Mouse (Mus musculus) MEL (cell line): ENCODE results near the gene Sqor. TPM values are rescaled to one million over a fixed set of nuclear protein-coding genes. Genes with fewer than 3 reads are reported as not detected.

Source experiments
- DNase-seq: peaks from one replicate; pipeline ENCODE4 v3.0.0; 2011; ENCODE audit warnings: low read depth, low spot score
- H3K27ac ChIP-seq: 2 replicates; pipeline ENCODE4 v1.5.1; 2012; ENCODE audit warnings: low read depth, mild to moderate bottlenecking, control low read depth, low read length, moderate library complexity; ENCODE audit not compliant: control insufficient read depth
- H3K27me3 ChIP-seq, 2 experiments: fragments of 150-350 bp in 1 of 2; sonication (generic) in 1 of 2; 2 replicates each; pipeline ENCODE4 v1.6.1; 2012; ENCODE audit warnings: low read length in 2 of 2, mild to moderate bottlenecking in 2 of 2, improper control_type of control experiment in 1 of 2, moderate library complexity in 1 of 2; ENCODE audit not compliant: insufficient read depth in 2 of 2, control insufficient read depth in 1 of 2
- H3K36me3 ChIP-seq, 2 experiments: 2 replicates each; pipeline ENCODE4 v1.6.1; 2012 to 2014; ENCODE audit warnings: low read length in 2 of 2, improper control_type of control experiment in 1 of 2, inconsistent platforms in 1 of 2, mild to moderate bottlenecking in 1 of 2; ENCODE audit not compliant: insufficient read depth in 2 of 2, control insufficient read depth in 1 of 2
- H3K4me1 ChIP-seq, 2 experiments: fragments of 150-350 bp in 1 of 2; sonication (generic) in 1 of 2; 2 replicates each; pipeline ENCODE4 v1.6.1; 2012; ENCODE audit warnings: low read length in 2 of 2, improper control_type of control experiment in 1 of 2, mild to moderate bottlenecking in 1 of 2; ENCODE audit not compliant: insufficient read depth in 2 of 2, control insufficient read depth in 1 of 2
- H3K4me3 ChIP-seq, 2 experiments: fragments of 150-350 bp in 1 of 2; sonication (generic) in 1 of 2; 2 replicates each; pipeline ENCODE4 v1.5.1; 2012; ENCODE audit warnings: low read depth in 2 of 2, low read length in 2 of 2, mild to moderate bottlenecking in 2 of 2, moderate library complexity in 2 of 2, control low read depth in 1 of 2, improper control_type of control experiment in 1 of 2; ENCODE audit not compliant: control insufficient read depth in 1 of 2, insufficient read depth in 1 of 2
- H3K79me2 ChIP-seq: 2 replicates; pipeline ENCODE4 v1.6.1; 2012; ENCODE audit warnings: mild to moderate bottlenecking, low read length, moderate library complexity; ENCODE audit not compliant: control insufficient read depth, poor library complexity, insufficient read depth
- H3K9ac ChIP-seq: 2 replicates; pipeline ENCODE4 v1.6.1; 2012; ENCODE audit warnings: low read depth, mild to moderate bottlenecking, control low read depth, low read length, moderate library complexity; ENCODE audit not compliant: control insufficient read depth, poor library complexity, severe bottlenecking
- H3K9me3 ChIP-seq: fragments of 150-350 bp; sonication (generic); replicated peaks from 2 replicates; pipeline ENCODE4 v1.6.1; 2012; ENCODE audit warnings: mild to moderate bottlenecking, low read length, improper control_type of control experiment, moderate library complexity; ENCODE audit not compliant: insufficient read depth
- BHLHE40 ChIP-seq: IDR thresholded peaks from 2 replicates; pipeline ENCODE4 v1.6.1; 2012; ENCODE audit warnings: low read depth, mild to moderate bottlenecking, inconsistent platforms, low read length, improper control_type of control experiment, borderline replicate concordance
- CHD1 ChIP-seq: IDR thresholded peaks from 2 replicates; pipeline ENCODE4 v1.6.1; 2012; ENCODE audit warnings: low read depth, mild to moderate bottlenecking, inconsistent platforms, low read length, improper control_type of control experiment
- CTCF ChIP-seq, 3 experiments: IDR thresholded peaks in 2 of 3; conservative IDR thresholded peaks in 1 of 3; 2 replicates each; pipeline ENCODE4 v1.5.1; 2011 to 2012; ENCODE audit warnings: low read length in 3 of 3, low read depth in 2 of 3, mild to moderate bottlenecking in 2 of 3, improper control_type of control experiment in 1 of 3, inconsistent platforms in 1 of 3, mixed read lengths in 1 of 3, moderate library complexity in 1 of 3; ENCODE audit not compliant: control insufficient read depth in 1 of 3, insufficient read depth in 1 of 3, poor library complexity in 1 of 3, severe bottlenecking in 1 of 3
- E2F4 ChIP-seq: IDR thresholded peaks from 2 replicates; pipeline ENCODE4 v1.6.1; 2011; ENCODE audit warnings: low read depth, low read length, improper control_type of control experiment, borderline replicate concordance
- ELF1 ChIP-seq: IDR thresholded peaks from 2 replicates; pipeline ENCODE4 v1.6.1; 2014; ENCODE audit warnings: low read depth, mild to moderate bottlenecking, inconsistent platforms, low read length, improper control_type of control experiment, moderate library complexity
- HCFC1 ChIP-seq: IDR thresholded peaks from 2 replicates; pipeline ENCODE4 v1.6.1; 2012; ENCODE audit warnings: low read depth, mild to moderate bottlenecking, inconsistent platforms, low read length, improper control_type of control experiment, moderate library complexity
- JUND ChIP-seq: IDR thresholded peaks from 2 replicates; pipeline ENCODE4 v1.6.1; 2011; ENCODE audit warnings: low read depth, mild to moderate bottlenecking, improper control_type of control experiment, low read length
- KAT2A ChIP-seq: conservative IDR thresholded peaks from 2 replicates; pipeline ENCODE4 v1.6.1; 2012; ENCODE audit warnings: low read depth, low read length, improper control_type of control experiment, inconsistent platforms
- MAFK ChIP-seq: IDR thresholded peaks from 2 replicates; pipeline ENCODE4 v1.6.1; 2011; ENCODE audit warnings: low read depth, mild to moderate bottlenecking, low read length, improper control_type of control experiment, borderline replicate concordance
- MAX ChIP-seq: IDR thresholded peaks from 2 replicates; pipeline ENCODE4 v1.6.1; 2011; ENCODE audit warnings: low read length, improper control_type of control experiment
- MAZ ChIP-seq: IDR thresholded peaks from 2 replicates; pipeline ENCODE4 v1.6.1; 2012; ENCODE audit warnings: low read depth, mild to moderate bottlenecking, inconsistent platforms, low read length, improper control_type of control experiment
- MXI1 ChIP-seq: IDR thresholded peaks from 2 replicates; pipeline ENCODE4 v1.6.1; 2011; ENCODE audit warnings: mild to moderate bottlenecking, low read depth, low read length, improper control_type of control experiment
- MYC ChIP-seq: IDR thresholded peaks from 2 replicates; pipeline ENCODE4 v1.6.1; 2011; ENCODE audit warnings: low read depth, mild to moderate bottlenecking, low read length, improper control_type of control experiment, moderate library complexity
- POLR2A ChIP-seq, 2 experiments: IDR thresholded peaks; 2 replicates each; pipeline ENCODE4 v1.6.1; 2011 to 2012; ENCODE audit warnings: low read length in 2 of 2, mild to moderate bottlenecking in 2 of 2, control low read depth in 1 of 2, improper control_type of control experiment in 1 of 2, low read depth in 1 of 2, moderate library complexity in 1 of 2; ENCODE audit not compliant: control insufficient read depth in 1 of 2, insufficient read depth in 1 of 2, poor library complexity in 1 of 2
- POLR2AphosphoS2 ChIP-seq: IDR thresholded peaks from 2 replicates; pipeline ENCODE4 v1.6.1; 2011; ENCODE audit warnings: low read length, improper control_type of control experiment
- POLR2AphosphoS5 ChIP-seq: IDR thresholded peaks from 2 replicates; pipeline ENCODE4 v1.6.1; 2012; ENCODE audit warnings: low read depth, borderline replicate concordance, mild to moderate bottlenecking, inconsistent platforms, low read length, moderate library complexity, mixed read lengths
- RCOR1 ChIP-seq: IDR thresholded peaks from 2 replicates; pipeline ENCODE4 v1.6.1; 2012; ENCODE audit warnings: low read depth, mild to moderate bottlenecking, inconsistent platforms, low read length, improper control_type of control experiment
- SIN3A ChIP-seq: IDR thresholded peaks from 2 replicates; pipeline ENCODE4 v1.6.1; 2012; ENCODE audit warnings: low read length, improper control_type of control experiment, inconsistent platforms
- SMC3 ChIP-seq: IDR thresholded peaks from 2 replicates; pipeline ENCODE4 v1.6.1; 2011; ENCODE audit warnings: low read depth, low read length, improper control_type of control experiment
- TAL1 ChIP-seq: IDR thresholded peaks from 2 replicates; pipeline ENCODE4 v1.6.1; 2012; ENCODE audit warnings: mild to moderate bottlenecking, inconsistent platforms, low read length, moderate library complexity, mixed read lengths
- TCF12 ChIP-seq: IDR thresholded peaks from 2 replicates; pipeline ENCODE4 v1.6.1; 2014; ENCODE audit warnings: low read depth, mild to moderate bottlenecking, inconsistent platforms, low read length, improper control_type of control experiment, moderate library complexity
- USF1 ChIP-seq: IDR thresholded peaks from 2 replicates; pipeline ENCODE4 v1.6.1; 2014; ENCODE audit warnings: low read depth, mild to moderate bottlenecking, inconsistent platforms, low read length, improper control_type of control experiment, moderate library complexity
- USF2 ChIP-seq, 2 experiments: IDR thresholded peaks; 2 replicates each; pipeline ENCODE4 v1.6.1; 2011 to 2012; ENCODE audit warnings: improper control_type of control experiment in 2 of 2, low read length in 2 of 2, borderline replicate concordance in 1 of 2, inconsistent platforms in 1 of 2, low read depth in 1 of 2, mild to moderate bottlenecking in 1 of 2; ENCODE audit not compliant: insufficient read depth in 1 of 2
- ZC3H11A ChIP-seq: IDR thresholded peaks from 2 replicates; pipeline ENCODE4 v1.6.1; 2012; ENCODE audit warnings: low read depth, mild to moderate bottlenecking, inconsistent platforms, low read length, improper control_type of control experiment
- ZMIZ1 ChIP-seq: IDR thresholded peaks from 2 replicates; pipeline ENCODE4 v1.6.1; 2012; ENCODE audit warnings: low read depth, mild to moderate bottlenecking, inconsistent platforms, low read length, improper control_type of control experiment, moderate library complexity
- ZNF384 ChIP-seq: IDR thresholded peaks from 2 replicates; pipeline ENCODE4 v1.6.1; 2012; ENCODE audit warnings: low read depth, mild to moderate bottlenecking, inconsistent platforms, low read length, improper control_type of control experiment
- polyA plus RNA-seq, 2 experiments: library from polyadenylated mRNA; stranded (reverse) in 1 of 2; unstranded in 1 of 2; fragments of >175 nt in 1 of 2; fragments of >200 nt in 1 of 2; gene quantifications; 2 replicates each; pipeline versions ENCODE4 v1.2.1 to v1.2.4; 2012; ENCODE audit warnings: low replicate concordance in 2 of 2, low read depth in 1 of 2; ENCODE audit not compliant: insufficient read length in 2 of 2, insufficient read depth in 1 of 2, missing spikeins in 1 of 2
- total RNA-seq: library from RNA; depleted of rRNA; stranded (reverse); fragments of 300-350 nt; gene quantifications from 2 replicates; pipeline ENCODE4 v1.2.3, GENCODE M21; 2012

Sqor gene
- total and polyA plus RNA-seq, 3 experiments, result 2.2 to 3.3 TPM; not detected in 1

GRCm38 (mm10) chr2:122786167-122786566, 21.1 kb downstream of the Sqor start:
- H3K79me2 ChIP-seq, result no peaks in the 10 kb centered on the region
- H3K9ac ChIP-seq, result no peak overlapping the region
- TF ChIP-seq E2F4 (no peak), ZC3H11A (no peak)
- no peaks in the 10 kb centered on the region for H3K9me3 ChIP-seq
- no peak for DNase-seq
- no peaks in the 10 kb centered on the region for H3K36me3 ChIP-seq
- no peaks in the 10 kb centered on the region for H3K4me1 ChIP-seq
- no peak overlapping the region for H3K27ac ChIP-seq
- no peak overlapping the region for H3K4me3 ChIP-seq
- H3K27me3 ChIP-seq, result no peaks in the 10 kb centered on the region; a peak in 1 of 4 replicates

GRCm38 (mm10) chr2:122789311-122789710, 24.3 kb downstream of the Sqor start:
- no peak for TF ChIP-seq USF2 (IDR thresholded peaks at IDR 0.05; ENCODE audit: borderline replicate concordance in 1 of 2, insufficient read depth in 1 of 2, low read depth in 1 of 2, low read length in 2 of 2)
- TF ChIP-seq MAZ, result no peak
- TF ChIP-seq JUND, result no peak
- no peak for TF ChIP-seq HCFC1
- TF ChIP-seq BHLHE40, result no peak
- no peak for TF ChIP-seq TAL1
- TF ChIP-seq SMC3, result no peak
- no peak for TF ChIP-seq ELF1
- no peak for TF ChIP-seq CTCF (IDR thresholded peaks at IDR 0.05 in 2 of 3, conservative IDR thresholded peaks at IDR 0.05 in 1 of 3; ENCODE audit: control insufficient read depth in 1 of 3, insufficient read depth in 1 of 3, low read depth in 2 of 3, low read length in 3 of 3, poor library complexity in 1 of 3, severe bottlenecking in 1 of 3)
- no peak for TF ChIP-seq ZMIZ1
- no peak for TF ChIP-seq POLR2A (IDR thresholded peaks at IDR 0.05; ENCODE audit: control insufficient read depth in 1 of 2, insufficient read depth in 1 of 2, low read depth in 1 of 2, low read length in 2 of 2, poor library complexity in 1 of 2)
- no peak for TF ChIP-seq MAFK
- no peak for TF ChIP-seq TCF12
- Histone ChIP-seq H3K9ac (no peak overlapping the region), H3K27me3 (no peaks in the 10 kb centered on the region; a peak in 1 of 4 replicates), H3K9me3 (no peaks in the 10 kb centered on the region), H3K4me1 (no peaks in the 10 kb centered on the region), H3K36me3 (no peaks in the 10 kb centered on the region), H3K4me3 (no peak overlapping the region), H3K27ac (no peak overlapping the region), H3K79me2 (no peaks in the 10 kb centered on the region)
- no peak for DNase-seq

- no peaks in the 10 kb centered on the region for H3K36me3 ChIP-seq
- no peaks in the 10 kb centered on the region for H3K4me1 ChIP-seq
- no peak overlapping the region for H3K9ac ChIP-seq
- no peak overlapping the region for H3K27ac ChIP-seq
- DNase-seq, result no peak
- no peaks in the 10 kb centered on the region for H3K79me2 ChIP-seq
- H3K27me3 ChIP-seq, result no peaks in the 10 kb centered on the region; a peak in 1 of 4 replicates
- H3K4me3 ChIP-seq, result no peak overlapping the region
- H3K9me3 ChIP-seq, result no peaks in the 10 kb centered on the region
- TF ChIP-seq USF1 (no peak), CHD1 (no peak), POLR2A (IDR thresholded peaks at IDR 0.05; ENCODE audit: control insufficient read depth in 1 of 2, insufficient read depth in 1 of 2, low read depth in 1 of 2, low read length in 2 of 2, poor library complexity in 1 of 2) (no peak), CTCF (IDR thresholded peaks at IDR 0.05 in 2 of 3, conservative IDR thresholded peaks at IDR 0.05 in 1 of 3; ENCODE audit: control insufficient read depth in 1 of 3, insufficient read depth in 1 of 3, low read depth in 2 of 3, low read length in 3 of 3, poor library complexity in 1 of 3, severe bottlenecking in 1 of 3) (no peak), TCF12 (no peak), POLR2AphosphoS5 (no peak), POLR2AphosphoS2 (no peak), USF2 (IDR thresholded peaks at IDR 0.05; ENCODE audit: borderline replicate concordance in 1 of 2, insufficient read depth in 1 of 2, low read depth in 1 of 2, low read length in 2 of 2) (no peak), ZNF384 (no peak), MXI1 (no peak), RCOR1 (no peak), ZMIZ1 (no peak), SMC3 (no peak), SIN3A (no peak), MYC (no peak), KAT2A (no peak), MAX (no peak)
Measured at GRCm38 (mm10) chr2:122789730-122790129, 24.7 kb downstream of the Sqor start.
